Mouse (Mus musculus) spleen, postnatal 36 days (tissue): ENCODE measurements around the gene Pde6g.

Source experiments
- DNase-seq, 2 experiments: peaks; one replicate each; pipeline ENCODE4 v3.0.0; 2022; ENCODE audit warnings: low spot score in 2 of 2, mixed read lengths in 1 of 2

Pde6g gene

GRCm38 (mm10) chr11:120453306-120453705 lies at the start of gene Pde6g:
Pde6g (minus strand) TSS chr11:120453500.
- DNase-seq: no peak

- no peak for DNase-seq
Measured at GRCm38 (mm10) chr11:120501701-120502100, 48.4 kb upstream of the Pde6g start.

- no peak for DNase-seq
Measured at GRCm38 (mm10) chr11:120501018-120501417, 47.7 kb upstream of the Pde6g start.

GRCm38 (mm10) chr11:120500357-120500756 lies 47.1 kb upstream of the Pde6g start:
- DNase-seq: no peak

GRCm38 (mm10) chr11:120499894-120500293 lies 46.6 kb upstream of the Pde6g start:
- no peak for DNase-seq

- no peak for DNase-seq
Measured at GRCm38 (mm10) chr11:120498891-120499290, 45.6 kb upstream of the Pde6g start.

- DNase-seq: no peak
Measured at GRCm38 (mm10) chr11:120498226-120498625, 44.9 kb upstream of the Pde6g start.

GRCm38 (mm10) chr11:120497436-120497835 lies 44.1 kb upstream of the Pde6g start:
- no peak for DNase-seq

- DNase-seq: no peak
Measured at GRCm38 (mm10) chr11:120493911-120494310, 40.6 kb upstream of the Pde6g start.

GRCm38 (mm10) chr11:120493351-120493750 lies 40.1 kb upstream of the Pde6g start:
- no peak for DNase-seq

- no peak for DNase-seq
Measured at GRCm38 (mm10) chr11:120492878-120493203, 39.5 kb upstream of the Pde6g start.

- DNase-seq: peak; percentile 43 to 60
Measured at GRCm38 (mm10) chr11:120492024-120492877, 39.0 kb upstream of the Pde6g start.

- DNase-seq: peak; percentile 85 to 89
Measured at GRCm38 (mm10) chr11:120491317-120492023, 38.2 kb upstream of the Pde6g start, which contains the start of gene Slc25a10. Slc25a10 (plus strand) TSS chr11:120491840.

GRCm38 (mm10) chr11:120490291-120491046 lies 37.2 kb upstream of the Pde6g start:
- no peak for DNase-seq

- DNase-seq: peak; percentile 67 to 77
Measured at GRCm38 (mm10) chr11:120489054-120489761, 35.9 kb upstream of the Pde6g start.

- no peak for DNase-seq
Measured at GRCm38 (mm10) chr11:120488516-120488915, 35.2 kb upstream of the Pde6g start.

- no peak for DNase-seq
Measured at GRCm38 (mm10) chr11:120485251-120485650, 32.0 kb upstream of the Pde6g start.

GRCm38 (mm10) chr11:120484265-120484981 lies 31.1 kb upstream of the Pde6g start, which contains the start of gene Mrpl12:
Mrpl12 (plus strand) TSS chr11:120484613.
- DNase-seq: peak; percentile 88 to 91

- no peak for DNase-seq
Measured at GRCm38 (mm10) chr11:120483448-120483934, 30.2 kb upstream of the Pde6g start.

GRCm38 (mm10) chr11:120472052-120472451 lies 18.8 kb upstream of the Pde6g start:
- no peak for DNase-seq

- DNase-seq: no peak
Measured at GRCm38 (mm10) chr11:120467736-120468092, 14.4 kb upstream of the Pde6g start.
